Mouse (Mus musculus) gastrocnemius, adult 8-10 months (tissue): Measurements from ENCODE around the gene Lrrc45. TPM values are rescaled to one million over a fixed set of nuclear protein-coding genes. Genes with fewer than 3 reads are reported as not detected.
"Not testable (repeated sequence)": the region's sequence is repeated elsewhere in the genome, so short reads cannot be mapped to it uniquely, and the experiment has no call there.

Experiments used
- DNase-seq, 2 experiments: peaks; one replicate each; pipeline ENCODE4 v3.0.0; 2022; ENCODE audit warnings: low spot score in 2 of 2
- total RNA-seq, 4 experiments: library from RNA; stranded (reverse); gene quantifications; 2 replicates each; pipeline ENCODE4 v1.2.4; 2022

Gene Lrrc45
- total RNA-seq, result 1 to 10 TPM; 1.8 to 4.4 (median 2.9) TPM

DNA sequence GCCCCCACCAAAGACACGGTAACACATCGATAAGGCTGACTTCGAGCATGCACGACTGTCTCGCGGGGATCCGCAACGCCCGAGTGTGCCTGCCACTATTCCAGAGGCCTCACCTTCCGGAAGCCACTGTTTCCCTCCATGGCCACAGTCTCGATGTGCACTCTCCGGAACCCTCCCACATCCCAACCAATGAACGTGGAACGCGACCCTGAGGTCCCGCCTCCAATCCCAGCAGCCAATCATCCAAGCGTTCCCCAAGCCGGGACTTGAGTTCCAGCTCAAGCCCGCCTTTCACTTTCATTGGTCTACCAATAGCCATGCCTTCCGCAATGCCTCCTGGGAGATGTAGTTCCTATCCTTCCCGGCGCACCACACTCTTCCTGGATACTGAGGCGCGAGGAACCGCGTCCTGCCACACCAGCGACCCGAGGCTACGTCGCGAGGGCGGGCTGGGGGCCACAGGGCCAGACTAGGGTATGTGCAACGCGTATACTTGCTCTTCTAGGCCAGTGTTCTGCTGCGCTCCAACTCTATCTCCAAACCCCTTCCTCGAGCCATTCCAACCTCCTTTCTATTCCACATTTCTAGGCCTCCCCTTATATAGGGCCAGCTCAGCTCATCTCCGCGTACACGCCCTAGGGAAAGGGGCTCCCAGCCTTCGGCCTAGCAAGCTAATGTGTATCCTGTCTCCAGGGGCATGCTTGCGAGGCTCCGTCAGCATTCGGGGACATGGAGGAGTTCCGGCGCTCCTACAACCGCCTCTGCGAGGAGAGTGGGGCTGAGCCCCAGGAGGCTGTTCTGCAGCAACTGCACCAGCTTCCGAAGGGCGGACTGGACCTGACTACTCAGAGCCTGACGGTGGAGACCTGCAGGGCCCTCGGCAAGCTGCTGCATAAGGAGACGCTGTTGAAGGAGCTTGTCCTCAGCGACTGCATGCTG lies at the start of gene Lrrc45, which contains the start of gene Cenpx:
Gene Lrrc45 (plus strand): TSS at position 346 of the 939 bp plus-strand sequence.
Gene Cenpx (minus strand): TSS at position 159 of the 939 bp plus-strand sequence.
- DNase-seq, result peak; percentile 95 to 96

DNA sequence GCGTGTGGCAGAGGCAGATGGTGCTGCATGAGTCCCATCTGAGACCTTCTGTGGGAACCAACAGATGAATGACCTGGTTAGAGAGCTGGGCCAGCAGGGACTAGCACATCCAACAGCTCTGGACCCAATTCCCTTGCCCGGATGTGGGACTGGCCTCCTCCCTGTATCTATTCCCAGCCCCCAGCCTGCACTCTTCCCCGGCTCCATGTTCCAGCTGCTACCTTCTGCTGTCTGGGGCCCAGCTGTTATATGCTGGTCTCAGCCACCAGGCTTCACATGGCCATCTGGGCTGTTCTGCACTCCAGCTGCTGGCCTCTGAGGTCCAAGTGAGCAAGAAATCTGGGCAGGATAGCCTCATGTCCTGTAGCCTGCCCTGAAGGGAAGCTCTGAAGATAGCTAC lies 48.3 kb upstream of the Lrrc45 start:
- DNase-seq, result no peak

DNA sequence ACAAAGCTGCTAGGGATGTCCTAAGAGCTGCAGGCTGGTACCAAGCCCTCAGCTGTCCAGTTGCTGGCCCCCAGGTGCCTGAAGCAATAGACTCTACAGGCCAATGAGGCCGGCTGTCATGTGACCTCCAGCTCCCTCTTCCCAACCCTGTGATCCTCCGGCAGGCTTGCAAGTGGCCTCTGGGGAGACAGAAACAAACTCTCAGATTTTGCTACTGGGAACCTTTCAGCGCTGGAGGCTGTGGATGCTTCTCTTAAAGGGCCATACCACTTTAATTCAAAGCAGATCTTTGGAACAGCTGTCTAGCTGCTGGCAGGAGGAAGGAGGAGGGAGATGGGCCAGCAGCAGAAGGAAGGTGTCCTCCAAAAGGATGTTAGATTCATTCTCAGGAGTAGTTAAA lies 47.1 kb upstream of the Lrrc45 start:
- no peak for DNase-seq

DNA sequence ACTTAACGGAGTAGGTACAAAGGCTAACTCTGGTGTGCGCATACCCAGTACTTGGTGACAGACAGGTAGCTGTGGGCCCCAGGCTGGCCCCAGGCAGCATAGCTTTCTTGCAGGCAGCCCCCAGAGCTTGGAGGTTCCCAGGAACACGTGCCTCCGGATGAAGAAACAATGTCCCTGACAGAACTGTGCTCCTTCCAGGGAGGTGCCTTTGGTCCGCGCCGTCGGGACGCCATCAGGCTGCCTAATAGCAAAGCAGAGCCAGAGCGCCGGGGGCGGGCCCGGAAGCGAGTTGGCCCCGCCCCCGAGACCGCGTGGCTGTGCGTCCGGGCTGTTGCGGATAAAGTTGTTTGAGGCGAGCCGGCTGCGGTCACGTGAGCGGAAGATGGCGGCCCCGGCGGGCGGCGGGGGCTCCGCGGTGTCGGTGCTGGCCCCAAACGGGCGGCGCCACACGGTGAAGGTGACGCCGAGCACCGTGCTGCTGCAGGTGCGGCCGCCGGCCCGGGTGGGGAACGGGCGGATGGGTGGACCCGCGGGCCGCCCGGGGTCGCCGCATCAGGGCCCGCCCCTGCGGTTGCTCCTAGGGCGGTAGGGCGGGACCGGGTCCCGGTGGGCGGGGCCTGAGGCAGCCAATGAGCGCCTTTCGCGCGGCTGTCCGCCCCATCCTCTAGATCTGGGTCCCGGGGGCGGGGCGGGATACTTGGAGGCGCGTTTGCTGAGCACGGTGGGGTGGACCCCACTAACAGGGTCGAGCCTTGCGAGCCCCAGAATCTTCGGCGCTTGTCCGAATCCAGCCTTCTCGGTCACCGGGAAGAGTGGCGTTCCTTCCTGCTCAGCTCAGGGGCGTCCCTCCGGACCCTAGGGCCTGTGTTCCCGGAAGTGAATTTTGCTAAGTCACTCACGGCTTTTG lies 40.8 kb upstream of the Lrrc45 start, which contains the start of gene Aspscr1:
Gene Aspscr1 (plus strand): TSS at position 287 of the 907 bp plus-strand sequence.
- DNase-seq, result peak; percentile 94 to 96

DNA sequence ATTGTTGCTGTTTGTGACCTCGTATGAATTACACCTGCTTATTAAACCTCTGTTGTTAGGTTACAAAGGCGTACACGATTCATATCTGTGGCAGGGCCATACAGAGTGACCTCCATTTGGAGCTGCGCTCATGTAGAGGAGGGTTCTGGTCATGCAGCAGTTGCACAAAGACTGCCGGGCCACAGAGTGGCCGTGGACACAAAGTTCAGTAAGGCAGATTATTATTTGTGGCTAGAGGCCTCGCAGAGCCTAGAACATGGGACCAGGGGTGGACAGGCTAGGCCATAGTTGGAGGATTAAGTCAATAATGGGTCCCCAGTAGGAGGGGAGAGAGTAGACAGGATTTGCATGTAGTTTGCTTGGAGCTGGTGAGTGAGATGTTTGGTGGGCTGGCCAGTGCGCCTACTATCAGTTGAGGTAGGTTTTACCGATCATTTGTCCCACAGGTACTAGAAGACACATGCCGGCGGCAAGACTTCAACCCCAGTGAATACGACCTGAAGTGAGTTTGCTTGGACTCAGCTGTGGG lies 40.1 kb upstream of the Lrrc45 start:
- no peak for DNase-seq

DNA sequence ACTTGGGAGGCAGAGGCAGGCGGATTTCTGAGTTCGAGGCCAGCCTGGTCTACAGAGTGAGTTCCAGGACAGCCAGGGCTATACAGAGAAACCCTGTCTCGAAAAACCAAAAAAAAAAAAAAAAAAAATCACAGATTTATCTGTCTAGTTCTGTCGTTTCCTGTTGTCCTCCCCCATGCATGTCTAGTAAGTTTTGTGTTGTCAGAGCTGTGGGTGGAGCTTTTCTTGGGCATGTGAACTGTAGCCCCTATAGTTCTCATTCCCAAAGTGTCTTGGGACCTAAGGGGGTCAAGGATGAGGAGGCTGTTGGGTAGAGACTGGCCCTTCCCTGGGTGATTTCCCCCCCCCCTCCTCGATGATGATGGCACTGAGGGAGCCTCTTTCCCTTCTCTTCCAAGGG lies 37.9 kb upstream of the Lrrc45 start:
- DNase-seq, result not testable (repeated sequence)

DNA sequence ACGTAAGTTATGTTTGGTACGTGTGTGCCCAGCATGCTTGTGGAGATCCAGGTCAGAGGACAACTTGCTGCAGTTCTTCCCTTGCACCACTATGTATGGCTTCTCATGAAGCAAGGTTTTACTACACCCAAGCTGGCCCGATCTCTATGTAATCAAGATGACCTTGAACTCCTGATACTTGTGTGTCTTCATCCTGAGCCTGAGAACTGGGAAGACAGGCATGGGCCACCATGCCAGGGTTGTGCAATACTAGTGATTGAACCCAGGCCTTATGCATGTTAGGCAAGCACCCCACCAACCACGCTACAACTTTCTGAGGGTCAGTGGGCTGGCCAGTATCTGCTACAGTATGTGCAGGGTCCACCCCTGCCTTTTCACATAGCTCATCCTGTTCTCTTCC lies 36.8 kb upstream of the Lrrc45 start:
- DNase-seq, result no peak

DNA sequence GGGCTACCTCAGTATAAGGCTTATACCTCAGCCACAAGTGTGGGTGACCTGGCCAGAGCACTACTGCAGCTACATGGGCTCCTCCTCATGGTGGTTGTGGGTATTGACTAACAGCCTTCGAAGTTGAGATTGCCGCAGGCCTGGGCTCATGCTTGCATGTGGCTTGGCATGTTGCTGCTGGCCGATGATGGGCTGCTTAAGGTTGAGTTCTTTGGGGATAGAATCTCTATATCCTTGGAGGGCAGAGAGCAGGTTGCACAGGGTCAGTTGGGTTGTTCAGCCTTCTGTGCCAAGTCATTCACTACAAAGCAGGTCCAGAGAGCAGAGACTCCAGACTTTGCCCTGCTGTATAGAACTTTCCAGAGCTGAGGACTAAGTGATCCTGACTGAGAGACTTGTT lies 33.8 kb upstream of the Lrrc45 start:
- no peak for DNase-seq

DNA sequence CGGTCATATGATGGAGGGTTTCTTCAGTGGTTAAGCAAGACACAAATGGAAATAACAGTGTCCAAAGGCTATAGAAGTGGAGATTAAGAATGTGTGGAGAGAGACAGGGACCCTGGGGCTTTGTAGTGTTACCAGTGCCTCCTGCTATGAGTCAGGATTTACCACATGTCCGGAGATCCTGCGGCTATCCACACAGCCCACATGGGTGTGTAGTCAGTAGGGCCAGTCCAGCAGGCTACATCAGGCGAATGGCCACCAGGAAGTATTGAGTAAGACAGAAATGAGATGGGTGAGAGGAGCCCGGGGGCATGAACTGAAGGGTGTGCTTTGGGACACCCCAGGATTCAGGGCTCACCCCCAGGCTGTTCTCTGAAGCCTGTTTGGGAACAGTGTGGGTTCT lies 31.0 kb upstream of the Lrrc45 start:
- DNase-seq, result no peak

DNA sequence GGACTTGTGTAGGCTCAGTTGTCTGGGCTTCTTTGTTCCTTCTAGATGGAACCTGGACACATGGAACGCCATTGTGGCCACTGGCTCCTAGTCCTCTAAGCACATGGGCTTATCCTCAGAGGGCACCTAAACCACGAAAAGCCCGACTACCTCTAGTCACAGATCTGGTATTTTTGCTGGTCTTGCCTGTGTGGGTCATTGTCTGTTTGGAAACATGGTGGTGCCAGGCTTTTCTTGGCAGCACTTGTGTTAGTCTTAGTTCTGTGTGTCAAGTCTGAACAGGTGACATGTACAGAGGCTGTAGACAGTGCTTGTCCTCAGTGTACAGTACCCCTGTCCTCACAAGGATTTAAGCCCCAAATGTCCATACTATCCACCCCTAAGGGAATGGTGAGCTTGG lies 30.2 kb upstream of the Lrrc45 start:
- DNase-seq, result no peak

DNA sequence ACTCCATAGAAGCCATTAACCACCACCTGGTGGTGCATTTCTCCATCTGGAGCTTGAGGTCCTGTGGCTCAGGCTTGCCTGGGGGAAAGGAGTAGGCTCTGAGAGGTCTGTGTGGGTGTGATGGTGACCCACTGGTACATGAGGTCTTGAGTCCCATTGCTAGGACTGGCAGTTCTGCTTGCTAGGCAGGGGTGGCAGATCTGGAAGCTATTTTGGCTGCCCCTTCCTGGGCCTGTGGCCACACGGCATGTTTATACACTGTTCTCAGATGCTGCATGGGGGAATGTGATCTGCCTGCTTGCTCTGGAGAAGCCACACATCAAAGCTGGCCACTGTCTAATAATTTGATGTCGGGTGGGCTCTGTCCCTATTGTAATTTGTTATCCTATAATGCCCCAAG lies 29.6 kb upstream of the Lrrc45 start:
- DNase-seq, result peak; percentile 33 to 36

DNA sequence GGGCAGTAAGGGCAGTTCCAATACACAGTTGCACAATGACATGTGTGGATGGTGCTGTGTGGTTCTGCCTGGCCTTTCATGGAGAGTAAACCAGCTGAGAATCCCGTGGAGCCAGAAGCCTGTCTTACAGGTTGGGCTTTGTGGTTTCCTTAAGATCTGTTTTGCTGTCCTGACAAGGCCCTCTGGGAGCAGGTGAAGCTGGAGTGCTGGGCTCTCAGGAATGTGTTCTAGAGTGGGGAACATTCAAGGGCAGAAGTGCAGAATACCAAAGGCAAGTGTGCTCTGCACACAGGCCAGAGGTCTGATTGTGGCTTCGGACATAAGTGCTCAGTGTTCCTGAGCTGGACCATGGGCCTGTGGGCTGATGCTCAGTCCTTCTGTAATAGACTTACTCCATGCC lies 29.1 kb upstream of the Lrrc45 start:
- no peak for DNase-seq

DNA sequence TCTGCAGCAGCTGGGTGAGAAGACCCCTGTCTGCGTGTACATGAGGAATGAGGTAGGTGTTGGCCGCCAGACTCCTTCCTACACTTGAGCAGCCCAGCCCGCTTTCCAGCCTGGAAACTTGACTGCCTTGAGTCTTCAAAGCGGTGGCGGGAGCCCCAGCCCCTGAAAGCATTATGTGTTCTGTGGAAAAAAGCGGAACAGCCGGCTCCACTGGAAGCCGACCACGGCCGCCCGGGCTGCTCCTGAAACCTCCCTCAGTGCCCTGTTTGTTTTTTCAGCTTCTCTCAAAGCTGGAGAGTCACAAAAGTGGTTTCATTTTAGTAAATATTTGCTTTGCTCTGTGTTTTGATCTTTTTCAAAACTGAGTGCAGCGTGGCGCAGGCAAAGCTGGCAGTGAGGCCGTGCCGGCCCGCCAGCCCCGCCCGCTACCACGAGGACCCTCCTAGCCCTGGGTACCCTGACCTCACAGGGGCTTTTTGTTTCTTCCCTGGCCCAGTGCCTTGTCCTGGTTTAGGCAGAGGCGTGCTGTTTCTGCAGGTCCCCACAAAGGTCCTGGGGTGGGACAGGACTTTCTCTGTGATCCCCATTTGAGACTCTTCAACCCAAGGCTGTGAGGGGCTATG lies 27.0 kb upstream of the Lrrc45 start:
- DNase-seq, result no peak

DNA sequence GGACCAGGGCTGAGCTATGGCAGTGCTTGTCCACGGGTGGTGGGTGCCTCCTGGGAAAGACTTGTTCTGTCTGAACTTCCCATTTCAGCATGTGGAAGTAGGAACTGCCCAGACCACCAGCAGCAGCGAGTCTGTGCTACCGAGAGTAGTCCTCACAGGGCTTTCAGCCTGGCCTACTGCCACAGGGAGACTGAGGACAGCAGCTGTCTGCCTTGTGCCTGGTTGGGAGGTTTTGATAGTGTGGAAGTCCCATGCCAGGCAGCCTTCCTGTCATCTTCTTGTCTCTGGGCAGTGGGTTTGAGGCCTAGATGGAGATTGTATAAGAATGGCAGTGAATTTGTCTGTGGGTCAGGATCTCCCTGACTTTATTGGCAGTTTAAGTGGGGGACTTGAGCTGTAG lies 24.4 kb upstream of the Lrrc45 start:
- DNase-seq, result no peak

DNA sequence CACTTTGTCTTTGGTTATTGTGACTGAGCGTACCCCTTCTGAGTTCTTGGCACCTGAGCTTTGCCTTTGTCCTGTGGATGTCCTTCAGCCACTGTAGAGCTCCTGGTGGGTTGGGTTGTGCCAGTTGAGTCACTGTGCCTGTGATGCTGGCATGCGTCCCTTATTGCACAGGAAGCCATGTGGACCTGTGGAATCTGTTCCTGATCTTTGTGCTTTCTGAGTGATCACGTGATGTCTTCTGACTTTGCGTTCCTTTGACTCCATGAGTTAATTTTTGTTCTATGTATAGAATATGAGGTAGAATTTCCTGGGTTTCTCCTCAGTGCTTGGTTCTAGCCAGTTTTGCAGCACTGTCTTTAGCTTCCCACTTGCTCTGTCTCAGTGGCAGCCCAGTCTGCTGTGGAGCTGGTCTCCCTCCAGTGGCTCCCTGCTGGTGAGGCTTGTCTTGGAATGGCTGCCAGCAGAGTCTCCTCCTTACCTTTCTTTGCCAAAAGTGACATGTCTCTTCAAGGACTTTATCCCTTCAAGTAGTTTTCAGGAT lies 21.2 kb upstream of the Lrrc45 start:
- DNase-seq, result no peak

DNA sequence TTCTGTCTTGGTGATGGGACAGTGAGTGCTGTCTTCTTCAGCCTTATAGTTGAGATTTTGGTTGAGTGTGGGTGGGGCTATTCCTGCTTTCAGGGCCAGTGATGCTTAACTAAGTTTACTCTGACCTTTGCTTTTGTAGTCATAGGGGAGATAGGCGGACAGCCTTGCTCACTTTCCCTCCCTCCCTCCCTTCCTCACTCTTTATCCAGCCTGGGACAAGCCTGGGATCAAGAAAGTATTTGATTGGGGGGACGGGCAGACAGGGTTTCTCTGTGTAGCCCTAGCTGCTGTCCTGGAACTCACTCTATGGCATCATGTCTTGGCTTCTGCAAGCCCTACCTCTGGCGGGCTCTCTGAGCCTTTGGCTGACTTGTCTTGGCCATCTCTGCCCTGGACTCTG lies 20.3 kb upstream of the Lrrc45 start:
- no peak for DNase-seq

DNA sequence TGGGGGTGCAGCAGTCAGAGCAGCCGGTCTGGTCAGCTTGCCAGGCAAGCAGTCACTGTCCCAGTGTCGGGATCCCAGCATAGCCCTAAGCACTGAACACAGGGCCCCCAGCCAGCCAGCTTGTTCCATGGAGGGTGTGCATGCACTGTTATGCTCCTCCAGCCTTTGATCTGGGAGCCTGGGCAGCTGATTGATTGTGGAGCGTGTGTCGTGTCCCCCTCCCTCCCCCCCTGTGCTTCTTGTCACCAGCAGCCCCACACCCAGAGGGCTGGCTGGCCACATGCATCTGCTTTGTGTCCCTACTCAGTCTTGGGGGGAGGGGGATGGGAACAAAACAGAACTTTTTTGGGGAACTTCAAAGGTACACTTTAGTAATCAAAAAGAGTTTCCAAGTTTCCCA lies 18.5 kb upstream of the Lrrc45 start:
- DNase-seq, result no peak

DNA sequence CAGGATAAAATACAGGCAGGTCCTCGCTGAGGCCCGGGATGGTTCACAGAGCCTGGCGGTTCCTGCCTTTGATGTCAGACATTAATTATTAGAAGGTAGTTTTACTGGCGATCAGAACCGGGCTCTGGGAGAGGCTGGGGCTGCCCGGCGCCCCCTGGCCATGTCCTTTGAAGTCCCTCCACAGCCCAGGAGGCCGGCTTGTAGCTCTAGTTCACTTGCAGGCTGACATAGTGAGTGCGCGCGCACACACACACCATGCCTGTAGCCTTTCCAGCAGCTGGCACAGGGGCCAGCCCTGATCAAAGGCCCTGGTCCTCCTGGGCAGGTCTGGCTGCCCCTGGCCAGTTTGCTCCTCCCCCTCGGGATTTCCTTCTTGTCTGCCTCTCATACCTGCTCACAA lies 18.1 kb upstream of the Lrrc45 start:
- no peak for DNase-seq

DNA sequence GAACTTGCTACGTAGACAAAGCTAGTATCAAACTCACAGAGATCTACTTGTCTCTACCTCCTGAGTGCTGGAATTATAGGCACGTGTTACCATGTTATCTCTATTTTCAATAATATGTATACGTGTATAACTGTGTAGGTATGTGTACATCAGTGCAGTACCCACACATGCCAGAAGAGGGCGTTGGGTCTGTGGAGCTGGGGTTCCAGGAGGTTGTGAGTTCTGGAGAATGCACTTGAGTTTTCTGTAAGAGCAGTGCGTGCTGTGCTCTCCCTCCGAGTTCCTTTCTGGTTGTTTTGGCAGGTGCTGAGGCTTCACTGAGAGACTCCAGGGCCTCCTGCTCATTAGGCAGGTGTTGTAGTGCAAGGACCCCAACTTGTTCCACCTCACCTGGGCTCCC lies 17.2 kb upstream of the Lrrc45 start:
- no peak for DNase-seq

DNA sequence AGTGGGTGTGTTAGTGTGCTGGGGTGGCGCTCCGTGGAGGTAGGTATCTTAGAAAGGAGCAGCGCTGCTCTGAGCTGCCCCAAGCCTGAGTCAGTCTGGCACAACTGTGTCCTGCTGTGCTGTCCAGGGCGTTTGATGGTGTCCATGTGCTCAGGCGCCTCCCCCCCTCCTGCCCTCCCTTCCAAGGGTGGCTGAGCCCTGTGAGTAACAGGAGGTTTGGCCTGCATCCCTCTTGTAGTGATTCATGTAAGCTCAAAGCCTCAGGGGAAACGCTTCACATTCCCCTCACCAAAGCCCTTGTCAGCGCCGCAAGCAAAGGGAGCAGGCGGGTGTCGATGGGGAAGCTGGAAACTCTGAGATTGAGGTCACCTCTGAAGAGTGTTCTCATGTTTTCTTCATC lies 16.0 kb upstream of the Lrrc45 start:
- DNase-seq, result peak; percentile 51 to 63
